Mouse (Mus musculus) heart, adult 2 months (tissue): Measurements from ENCODE around the gene Neo1. TPM values are rescaled to one million over a fixed set of nuclear protein-coding genes. Genes with fewer than 3 reads are reported as not detected.

Experiments
- DNase-seq, 2 experiments: peaks; one replicate each; pipeline ENCODE4 v3.0.0; 2021
- H3K27ac ChIP-seq: fragments of 200-600 bp; 2 replicates; pipeline ENCODE4 v1.8.1; 2022
- H3K27me3 ChIP-seq: fragments of 200-500 bp; 2 replicates; pipeline ENCODE4 v1.6.1; 2012; ENCODE audit warnings: mild to moderate bottlenecking, low read length, inconsistent platforms, mixed read lengths; ENCODE audit not compliant: control insufficient read depth, insufficient read depth
- H3K36me3 ChIP-seq: fragments of 200-500 bp; 2 replicates; pipeline ENCODE4 v1.6.1; 2012; ENCODE audit warnings: low read length, inconsistent platforms; ENCODE audit not compliant: control insufficient read depth, insufficient read depth
- H3K4me1 ChIP-seq: fragments of 200-500 bp; 2 replicates; pipeline ENCODE4 v1.6.1; 2011; ENCODE audit warnings: low read length; ENCODE audit not compliant: control insufficient read depth, insufficient read depth
- H3K4me3 ChIP-seq: fragments of 200-600 bp; 2 replicates; pipeline ENCODE4 v1.8.1; 2022
- H3K79me2 ChIP-seq: fragments of 200-500 bp; replicated peaks from 2 replicates; pipeline ENCODE4 v1.6.1; 2012; ENCODE audit warnings: mild to moderate bottlenecking, inconsistent platforms, low read length, moderate library complexity, mixed read lengths; ENCODE audit not compliant: control insufficient read depth, insufficient read depth
- H3K9ac ChIP-seq: fragments of 200-500 bp; 2 replicates; pipeline ENCODE4 v1.6.1; 2012; ENCODE audit warnings: low read depth, mild to moderate bottlenecking, control low read depth, inconsistent platforms, low read length, mixed read lengths
- CTCF ChIP-seq: fragments of 200-600 bp; IDR thresholded peaks from 2 replicates; pipeline ENCODE4 v1.8.1; 2022; ENCODE audit warnings: antibody characterized with exemption, mild to moderate bottlenecking, moderate library complexity
- EP300 ChIP-seq: fragments of 200-500 bp; IDR thresholded peaks from 2 replicates; pipeline ENCODE4 v1.6.1; 2011; ENCODE audit warnings: low read depth, low read length, control low read depth; ENCODE audit not compliant: insufficient read depth
- POLR2A ChIP-seq: fragments of 200-500 bp; IDR thresholded peaks from 2 replicates; pipeline ENCODE4 v1.6.1; 2011; ENCODE audit warnings: mild to moderate bottlenecking, low read depth, low read length, control low read depth; ENCODE audit not compliant: insufficient read depth
- WGBS: fragments of 180-500 bp; shearing (Covaris S2); methylation state at CpG from one replicate; pipeline ENCODE4 v1.1.7; 2018; 5-methylcytosine and 5-hydroxymethylcytosine counted together
- intact Hi-C: fragments of 180-260 bp; cut with DNase I; formaldehyde crosslinking; loops from one replicate; pipeline ENCODE4 v1.15.1; 2025
- polyA plus RNA-seq: library from polyadenylated mRNA; depleted of rRNA; stranded (reverse); fragments of >200 nt; gene quantifications from 2 replicates; pipeline ENCODE4 v1.2.3, GENCODE M21; 2012; rRNA removed
- total RNA-seq, 2 experiments: library from RNA; stranded (reverse); gene quantifications; 2 replicates each; pipeline ENCODE4 v1.2.3; 2021

Gene Neo1
- total and polyA plus RNA-seq, 3 experiments: 30.5 to 48.1 (median 46.9) TPM

GRCm38 (mm10) chr9:58837174-58837573 is 199.1 kb downstream of the Neo1 start:
- H3K4me1 ChIP-seq: no peaks in the 10 kb centered on the region; the same call in 1 of the 2 replicates
- no peaks in the 10 kb centered on the region for H3K27me3 ChIP-seq
- WGBS: 34% methylated on average over 5 of the region's 5 CpGs
- TF ChIP-seq POLR2A (no peak), EP300 (no peak), CTCF (no peak)
- H3K79me2 ChIP-seq: no peaks in the 10 kb centered on the region
- no peak overlapping the region for H3K4me3 ChIP-seq
- no peak overlapping the region for H3K9ac ChIP-seq
- H3K27ac ChIP-seq: no peak overlapping the region
- intact Hi-C loops: no loop called here
- DNase-seq: no peak
- H3K36me3 ChIP-seq: no peaks in the 10 kb centered on the region

DNA sequence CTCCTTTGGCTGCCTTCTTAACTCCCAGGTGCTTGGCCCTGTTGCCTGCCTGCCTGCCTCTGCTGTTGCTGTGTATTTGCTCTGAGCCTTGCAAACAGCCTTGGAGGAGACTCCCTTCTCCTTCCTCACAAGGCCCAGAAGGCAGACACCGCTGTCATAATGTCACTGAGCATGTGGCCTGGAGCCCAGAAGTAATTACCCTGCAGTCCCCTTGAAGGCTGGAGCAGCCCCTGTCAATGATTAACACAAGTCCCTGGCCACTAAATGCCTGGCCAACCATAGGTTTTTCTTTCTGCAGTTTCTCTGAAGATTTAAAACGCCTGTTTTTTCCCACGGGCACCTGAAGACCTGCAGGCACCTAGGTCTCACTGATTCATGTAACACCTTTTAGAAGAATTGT is 203.3 kb downstream of the Neo1 start:
- no peak overlapping the region for H3K9ac ChIP-seq
- TF ChIP-seq CTCF (no peak), EP300 (no peak), POLR2A (no peak)
- DNase-seq: no peak
- no peak overlapping the region for H3K27ac ChIP-seq
- H3K79me2 ChIP-seq: no peaks in the 10 kb centered on the region
- no peak overlapping the region for H3K4me3 ChIP-seq
- no peaks in the 10 kb centered on the region for H3K27me3 ChIP-seq
- H3K36me3 ChIP-seq: no peaks in the 10 kb centered on the region
- H3K4me1 ChIP-seq: peaks cover 2% of the 10 kb centered on the region; the same call in 1 of the 2 replicates
- WGBS: 78% methylated on average over 3 of the region's 3 CpGs
- intact Hi-C loops: no loop called here

DNA sequence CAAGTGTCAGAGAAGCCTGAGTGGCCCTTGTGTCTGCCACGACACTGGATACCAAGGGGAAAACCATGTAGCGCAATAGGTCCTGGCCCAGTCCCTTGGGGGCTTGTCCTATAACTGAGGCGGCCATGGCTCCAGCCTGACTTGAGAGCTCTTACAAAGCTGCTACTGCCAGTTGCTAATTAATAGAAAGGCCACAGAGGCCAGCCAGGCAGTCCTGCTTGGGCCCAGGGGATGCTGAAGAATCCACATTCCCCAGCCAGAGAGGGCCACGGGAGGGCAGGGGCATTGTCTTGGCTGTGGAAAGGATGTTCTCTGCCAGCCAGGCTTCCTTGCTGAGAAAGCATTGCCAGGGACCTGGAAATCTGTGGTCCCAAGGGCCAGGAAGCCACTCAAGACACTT is 206.6 kb downstream of the Neo1 start:
- Histone ChIP-seq H3K36me3 (no peaks in the 10 kb centered on the region), H3K4me1 (peaks cover 2% of the 10 kb centered on the region; the same call in 1 of the 2 replicates), H3K27ac (no peak overlapping the region), H3K27me3 (no peaks in the 10 kb centered on the region), H3K9ac (no peak overlapping the region), H3K79me2 (no peaks in the 10 kb centered on the region), H3K4me3 (no peak overlapping the region)
- intact Hi-C loops: no loop called here
- WGBS: 34% methylated on average over 4 of the region's 4 CpGs
- DNase-seq: no peak
- no peak for TF ChIP-seq POLR2A
- no peak for TF ChIP-seq CTCF
- TF ChIP-seq EP300: no peak

Other genes starting within 250 kb of the Neo1 start
- 1 to 10 TPM; 8.1 to 9.1 TPM for gene Hcn4, start 213.0 kb downstream of the Neo1 start, total RNA-seq
- gene Hcn4, start 213.0 kb downstream of the Neo1 start, polyA plus RNA-seq: 6.1 and 7.7 TPM in 2 replicates